Mouse (Mus musculus): Measurements from ENCODE around the gene Ube4a.
"Not testable (repeated sequence)": the region's sequence is repeated elsewhere in the genome, so short reads cannot be mapped to it uniquely, and the experiment has no call there.

The Ube4a gene

GRCm38 (mm10) chr9:44980242-44980641, 14.8 kb upstream of the Ube4a start, which contains the start of gene Cd3g:
Gene Cd3g, minus strand, starts transcription at chr9:44980431.
- peak; percentile 14 for DNase-seq

DNA sequence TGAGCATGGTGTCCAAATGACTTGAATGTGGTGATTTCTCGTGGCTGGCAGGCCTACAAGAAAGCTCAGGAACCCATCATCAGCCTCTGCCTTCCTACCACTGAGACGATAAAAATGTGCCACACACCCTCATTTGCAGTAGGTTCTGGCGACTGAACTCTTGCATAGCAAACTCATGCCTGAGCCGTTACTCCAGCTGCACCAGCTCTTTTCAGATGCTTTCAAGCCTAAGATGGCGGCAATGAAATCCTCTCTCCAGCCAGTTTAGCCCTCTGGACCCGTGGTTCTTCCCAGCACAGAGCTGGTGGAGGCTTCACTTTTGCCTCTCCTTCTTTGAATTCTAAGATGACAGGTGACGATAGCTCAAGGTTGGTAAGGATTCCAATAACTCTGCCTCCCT, 14.4 kb upstream of the Ube4a start:
- DNase-seq, result no peak

GRCm38 (mm10) chr9:44977813-44978212, 12.4 kb upstream of the Ube4a start:
- no peak for DNase-seq

DNA sequence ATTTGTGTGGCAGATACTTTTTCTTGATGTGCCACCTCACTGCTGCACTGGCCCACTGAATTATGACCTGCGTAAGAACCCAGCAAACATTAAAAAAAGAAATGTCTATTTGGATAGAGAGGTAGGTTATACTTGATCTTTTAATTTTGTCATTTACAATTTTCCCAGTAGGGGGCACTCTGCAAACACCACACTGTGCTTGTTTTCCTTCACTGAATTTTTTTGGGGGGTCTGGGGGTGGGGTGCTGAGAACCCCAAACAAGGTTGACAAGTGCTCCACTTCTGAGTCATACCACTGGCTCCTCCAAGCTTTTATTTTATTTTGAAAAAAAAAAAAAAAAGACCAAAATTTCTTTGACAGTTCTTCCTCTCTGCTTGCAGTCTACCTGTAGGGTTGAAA, 4.0 kb upstream of the Ube4a start:
- DNase-seq, result no peak

DNA sequence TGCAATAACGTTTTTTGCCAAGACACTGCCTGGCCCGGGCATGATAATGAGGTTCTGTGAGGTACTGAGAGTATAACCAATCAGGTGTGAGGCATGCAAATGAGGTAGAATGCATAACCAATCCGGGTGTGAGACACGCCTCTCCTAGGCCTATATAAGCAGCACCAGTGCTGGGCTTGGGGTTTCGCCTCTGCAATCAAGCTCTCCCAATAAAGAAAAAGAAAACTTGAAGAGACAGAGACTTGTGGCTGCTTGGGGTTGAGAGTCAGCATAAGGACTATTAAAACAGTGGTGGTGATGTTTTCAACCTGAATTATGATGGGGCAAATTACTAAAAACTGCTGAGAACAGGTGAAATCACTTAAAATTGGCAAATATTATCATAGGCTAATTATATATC, 2.4 kb upstream of the Ube4a start:
- not testable (repeated sequence) for DNase-seq

GRCm38 (mm10) chr9:44966815-44967242, 1.4 kb upstream of the Ube4a start:
- DNase-seq, result peak; percentile 81

GRCm38 (mm10) chr9:44965833-44966466, 550 bp upstream of the Ube4a start:
- DNase-seq, result no peak

DNA sequence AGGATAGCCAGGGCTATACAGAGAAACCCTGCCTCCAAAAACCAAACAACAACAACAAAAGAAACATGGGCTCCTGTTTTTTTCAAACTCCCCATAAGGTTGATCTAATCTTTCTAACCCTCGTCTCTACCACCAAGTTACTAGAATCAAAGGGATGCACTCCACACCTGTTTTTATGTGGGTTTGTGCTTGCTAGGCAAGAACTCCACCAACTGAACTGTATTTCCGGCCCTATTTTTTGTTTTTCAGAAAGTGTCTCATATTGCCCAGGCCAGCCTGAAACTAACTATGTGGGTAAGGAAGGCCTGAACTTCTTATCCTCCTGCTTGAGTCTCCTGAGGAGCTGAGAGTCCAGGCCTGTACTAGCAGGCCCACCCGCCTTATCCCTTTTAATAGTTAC, 11.0 kb downstream of the Ube4a start:
- DNase-seq, result no peak

GRCm38 (mm10) chr9:44947836-44948235, 17.6 kb downstream of the Ube4a start:
- no peak for DNase-seq

DNA sequence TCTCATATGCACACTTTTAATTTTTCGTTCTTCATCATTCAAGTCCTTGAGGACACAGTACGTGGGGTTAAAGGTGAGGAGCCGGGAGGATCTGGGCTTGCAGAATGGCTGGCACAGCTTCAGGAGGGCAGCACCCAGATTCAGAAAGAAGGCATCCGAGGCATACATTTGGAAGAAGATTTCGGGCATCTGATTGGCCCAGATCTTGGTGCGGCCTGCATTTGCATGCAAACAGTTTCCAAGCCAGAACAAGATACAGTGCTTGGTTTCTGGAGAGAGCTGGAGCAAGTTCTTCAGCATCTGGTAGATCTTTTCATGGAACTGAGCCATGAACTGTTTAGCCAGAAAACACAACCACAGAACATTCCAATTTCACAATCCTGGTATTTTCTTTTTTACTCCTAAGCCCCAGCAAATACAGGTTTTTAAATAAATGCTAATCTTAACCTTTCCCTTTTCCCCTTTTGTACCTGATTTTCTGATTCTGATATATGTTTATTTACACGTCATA, 19.2 kb downstream of the Ube4a start:
- no peak for DNase-seq

DNA sequence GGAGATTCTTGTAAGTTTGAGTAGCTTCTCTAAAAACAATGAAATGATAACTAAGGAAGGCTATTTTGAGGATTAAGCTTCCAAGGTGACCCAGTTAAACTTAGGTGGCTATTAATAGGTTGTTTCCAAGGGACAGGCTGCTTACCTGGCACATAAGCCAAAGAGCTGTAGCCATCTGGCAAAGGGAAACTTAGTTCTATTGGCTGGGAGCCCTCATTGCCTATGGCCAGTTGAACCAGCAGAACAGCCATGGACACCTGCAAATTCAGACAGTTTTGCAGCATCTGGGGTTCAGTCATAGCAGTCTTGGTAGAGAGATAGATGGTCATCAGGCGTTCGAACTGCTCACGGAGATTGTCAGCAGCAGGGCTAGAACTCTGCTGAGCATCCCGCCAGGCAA, 23.0 kb downstream of the Ube4a start:
- no peak for DNase-seq

- DNase-seq, result no peak
Observed at GRCm38 (mm10) chr9:44941756-44942155, 23.6 kb downstream of the Ube4a start.

DNA sequence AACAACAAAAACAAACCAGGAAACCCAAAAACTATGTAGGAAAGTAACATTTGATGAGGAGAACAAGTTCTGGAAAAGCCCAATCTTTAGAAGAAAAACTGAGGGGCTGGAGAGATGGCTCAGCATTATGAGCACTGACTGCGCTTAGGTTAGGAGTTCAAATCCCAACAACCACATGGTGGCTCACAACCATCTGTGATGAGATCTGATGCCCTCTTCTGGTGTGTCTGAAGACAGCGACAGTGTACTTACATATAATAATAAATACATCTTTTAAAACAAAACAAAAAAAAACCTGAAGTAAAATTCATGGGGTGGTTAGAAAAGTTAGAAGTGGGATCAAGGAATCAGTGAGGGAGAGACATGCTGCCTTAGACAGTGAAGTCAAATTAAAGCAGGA, 43.9 kb downstream of the Ube4a start:
- no peak for DNase-seq

GRCm38 (mm10) chr9:44921123-44921468, 44.3 kb downstream of the Ube4a start:
- DNase-seq, result peak; percentile 54

GRCm38 (mm10) chr9:44920374-44921122, 44.9 kb downstream of the Ube4a start, which contains the start of gene Atp5l:
Gene Atp5l, minus strand, starts transcription at chr9:44920742.
- DNase-seq, result peak; percentile 87

DNA sequence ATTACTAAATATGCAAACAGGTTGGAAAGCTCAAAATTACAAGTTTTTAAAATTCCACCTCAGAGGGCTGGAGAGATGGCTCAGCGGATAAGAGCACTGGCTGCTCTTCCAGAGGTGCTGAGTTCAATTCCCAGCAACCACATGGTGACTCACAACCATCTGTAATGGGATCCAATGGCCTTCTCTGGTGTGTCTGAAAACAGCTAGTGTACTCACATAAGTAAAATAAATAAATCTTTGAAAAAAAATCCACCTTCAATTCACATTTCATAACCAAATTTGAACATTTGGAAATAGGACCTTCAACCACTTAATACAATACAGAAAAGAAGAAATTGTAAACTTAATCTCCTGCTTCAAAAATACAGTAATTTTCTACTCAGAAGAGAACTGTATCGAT, 45.8 kb downstream of the Ube4a start:
- DNase-seq, result no peak

DNA sequence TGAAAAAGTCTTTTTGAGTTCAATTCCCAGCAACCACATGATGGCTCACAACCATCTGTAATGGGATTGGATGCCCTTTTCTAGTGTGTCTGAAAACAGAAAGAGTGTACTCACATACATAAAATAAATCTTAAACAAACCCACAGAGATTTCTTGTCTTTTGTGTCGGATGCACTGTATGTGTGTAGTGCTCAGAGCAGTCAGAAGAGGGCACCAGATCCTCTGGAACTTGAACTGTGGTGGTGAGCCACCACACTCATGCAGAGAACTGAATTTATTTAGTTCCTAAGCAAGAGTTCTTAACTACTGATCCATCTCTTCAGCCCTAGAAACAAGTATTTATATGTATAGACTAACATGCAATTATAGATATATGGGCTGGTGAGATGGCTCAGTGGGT, 49.2 kb downstream of the Ube4a start:
- peak; percentile 34 for DNase-seq

GRCm38 (mm10) chr9:44914706-44915105, 50.7 kb downstream of the Ube4a start:
- DNase-seq, result peak; percentile 4

GRCm38 (mm10) chr9:44911365-44911764, 54.0 kb downstream of the Ube4a start:
- no peak for DNase-seq

DNA sequence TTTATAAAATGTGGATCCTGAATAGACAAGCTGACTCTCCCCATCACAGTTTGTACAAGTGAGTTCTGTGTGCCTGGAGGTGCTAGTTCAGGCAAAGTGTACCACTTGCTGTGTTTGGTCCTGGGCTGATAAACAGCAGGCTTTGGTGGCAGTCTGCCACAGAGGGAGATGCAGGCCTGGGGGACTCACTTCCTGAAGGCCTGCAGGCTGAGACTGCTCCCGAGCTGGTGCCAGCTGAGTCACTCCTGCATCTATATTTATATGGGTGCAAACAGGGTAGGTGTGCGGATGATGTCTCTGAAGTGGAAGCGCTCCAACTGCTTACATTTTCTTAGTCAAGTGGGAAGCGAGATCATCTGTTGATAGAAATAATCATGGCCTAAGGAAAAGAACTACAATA, 59.8 kb downstream of the Ube4a start:
- peak; percentile 4 for DNase-seq

GRCm38 (mm10) chr9:44904964-44905363, 60.4 kb downstream of the Ube4a start:
- DNase-seq, result peak; percentile 49

GRCm38 (mm10) chr9:44903856-44904255, 61.5 kb downstream of the Ube4a start:
- DNase-seq, result no peak

- DNase-seq, result no peak
Observed at GRCm38 (mm10) chr9:44900402-44900801, 65.0 kb downstream of the Ube4a start.

- no peak for DNase-seq
Observed at GRCm38 (mm10) chr9:44899716-44900115, 65.7 kb downstream of the Ube4a start.
